Mouse (Mus musculus) kidney, postnatal 0 days (tissue): Measurements from ENCODE around the gene Cyp3a44. TPM values are rescaled to one million over a fixed set of nuclear protein-coding genes. Genes with fewer than 3 reads are reported as not detected.
"Not testable (repeated sequence)": the region's sequence is repeated elsewhere in the genome, so short reads cannot be mapped to it uniquely, and the experiment has no call there.

Experiments
- ATAC-seq: fragments of 200-750 bp; cut with Nextera tagmentation; replicated peaks from 2 replicates; pipeline ENCODE4 v1.8.0; 2017; ENCODE audit warnings: low read depth, moderate number of reproducible peaks, moderate TSS enrichment, moderate library complexity; ENCODE audit not compliant: low FRiP score
- DNase-seq: peaks from one replicate; pipeline ENCODE4 v3.0.0-alpha.2; 2016; ENCODE audit warnings: low spot score
- H3K27ac ChIP-seq: fragments of 300-500 bp; sonication (generic); 2 replicates; pipeline ENCODE4 v1.5.1; 2014; ENCODE audit warnings: mild to moderate bottlenecking
- H3K27me3 ChIP-seq: fragments of 300-500 bp; sonication (generic); 2 replicates; pipeline ENCODE4 v1.6.1; 2014; ENCODE audit warnings: low read length, mixed read lengths; ENCODE audit not compliant: insufficient read depth
- H3K36me3 ChIP-seq: fragments of 300-500 bp; sonication (generic); 2 replicates; pipeline ENCODE4 v1.6.1; 2014; ENCODE audit warnings: low read length, mixed read lengths; ENCODE audit not compliant: insufficient read depth
- H3K4me1 ChIP-seq: fragments of 300-500 bp; sonication (generic); replicated peaks from 2 replicates; pipeline ENCODE4 v1.6.1; 2014; ENCODE audit warnings: antibody characterized with exemption, low read length, mixed read lengths; ENCODE audit not compliant: insufficient read depth
- H3K4me2 ChIP-seq: fragments of 300-500 bp; sonication (generic); 2 replicates; pipeline ENCODE4 v1.6.1; 2014; ENCODE audit warnings: mild to moderate bottlenecking, low read length, moderate library complexity, mixed read lengths
- H3K4me3 ChIP-seq: fragments of 300-500 bp; sonication (generic); replicated peaks from 2 replicates; pipeline ENCODE4 v1.5.1; 2014; ENCODE audit warnings: low read depth, low read length
- H3K9ac ChIP-seq: fragments of 300-500 bp; sonication (generic); 2 replicates; pipeline ENCODE4 v1.6.1; 2014; ENCODE audit warnings: low read depth, low read length
- H3K9me3 ChIP-seq: fragments of 300-500 bp; sonication (generic); replicated peaks from 2 replicates; pipeline ENCODE4 v1.6.1; 2016; ENCODE audit warnings: low read length, inconsistent platforms, mixed read lengths
- WGBS: fragments of 180-500 bp; shearing (Covaris S2); extraction: QIAGEN DNeasy Blood & Tissue Kit; methylation state at CpG from one replicate; pipeline ENCODE4 v1.1.7; 2014; 5-methylcytosine and 5-hydroxymethylcytosine counted together
- polyA plus RNA-seq: library from polyadenylated mRNA; unstranded; fragments of >200 nt; fragmentation: Nextera tagmentation; extraction: Ambion mirVana; gene quantifications from 2 replicates; pipeline ENCODE4 v1.2.1, GENCODE M21; 2015

The Cyp3a44 gene
- not detected in 2 replicates for polyA plus RNA-seq

DNA sequence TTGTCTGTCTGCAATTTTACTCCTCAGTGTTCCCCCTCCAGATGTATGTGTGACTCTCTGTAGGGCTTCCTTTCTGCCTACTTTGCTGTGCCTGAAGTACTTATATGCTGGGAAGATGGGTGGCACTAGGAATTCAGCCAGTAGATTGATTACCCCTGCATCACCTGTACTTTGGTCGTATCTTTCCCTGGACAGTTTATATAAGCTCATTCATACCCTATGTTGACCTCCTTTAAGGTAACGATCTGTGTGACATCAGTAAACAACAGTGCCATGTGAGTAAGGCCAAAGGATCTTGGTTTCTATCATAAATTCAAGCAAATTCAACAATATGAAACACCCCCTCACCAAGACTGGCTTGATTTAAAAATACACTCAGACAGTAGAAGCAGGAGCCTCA, at the start of gene Cyp3a44:
TSS of gene Cyp3a44 (minus strand) at position 79 of the 400 bp plus-strand sequence.
- not testable (repeated sequence) for H3K4me3 ChIP-seq, H3K4me1 ChIP-seq, H3K9ac ChIP-seq, H3K27me3 ChIP-seq, H3K4me2 ChIP-seq, H3K9me3 ChIP-seq, DNase-seq, H3K27ac ChIP-seq, ATAC-seq, H3K36me3 ChIP-seq
- WGBS, result 57% methylated on average over 2 of the region's 2 CpGs

DNA sequence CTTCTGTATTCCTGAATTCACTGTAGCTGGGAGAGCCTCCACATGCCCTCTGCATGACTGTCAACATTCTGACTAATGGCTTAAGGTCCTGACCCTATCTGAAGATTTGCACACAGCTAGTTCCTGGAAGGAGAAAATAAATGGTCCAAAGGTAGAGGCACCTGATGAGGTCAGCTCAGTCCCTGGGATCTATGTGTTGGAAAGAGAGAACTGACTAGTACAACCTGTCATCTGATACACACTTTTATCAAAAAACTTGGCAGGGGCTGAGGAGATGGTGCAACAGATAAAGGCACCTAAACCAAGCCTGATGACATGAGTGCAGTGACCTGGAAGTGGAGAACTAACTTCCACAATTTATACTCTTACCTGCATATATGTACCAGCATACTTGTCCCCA, 5.4 kb downstream of the Cyp3a44 start:
- H3K36me3 ChIP-seq, H3K4me2 ChIP-seq, H3K4me3 ChIP-seq, ATAC-seq, H3K27ac ChIP-seq, H3K27me3 ChIP-seq, H3K4me1 ChIP-seq, H3K9me3 ChIP-seq, DNase-seq, H3K9ac ChIP-seq: not testable (repeated sequence)

DNA sequence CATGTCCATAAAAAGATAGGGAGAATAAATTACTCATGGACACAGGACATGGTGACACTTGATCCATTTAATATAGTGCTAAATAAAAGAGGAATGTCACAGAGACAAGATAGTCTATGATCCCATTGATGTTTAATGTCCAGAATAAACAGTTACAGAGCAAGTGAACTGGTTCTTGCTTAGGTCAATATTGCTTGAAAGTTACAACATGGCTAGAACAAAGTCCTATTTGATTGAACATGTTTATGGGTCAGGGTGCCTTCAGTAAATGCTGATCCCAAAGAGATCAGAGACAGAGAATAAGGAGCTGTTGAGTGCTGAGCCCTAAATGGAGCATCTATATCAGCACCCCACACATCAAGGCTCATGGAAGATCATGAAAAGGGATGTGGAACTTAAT, 12.4 kb downstream of the Cyp3a44 start:
- not testable (repeated sequence) for ATAC-seq, DNase-seq, H3K4me2 ChIP-seq, H3K4me1 ChIP-seq, H3K4me3 ChIP-seq, H3K27ac ChIP-seq, H3K36me3 ChIP-seq, H3K9ac ChIP-seq, H3K9me3 ChIP-seq, H3K27me3 ChIP-seq

DNA sequence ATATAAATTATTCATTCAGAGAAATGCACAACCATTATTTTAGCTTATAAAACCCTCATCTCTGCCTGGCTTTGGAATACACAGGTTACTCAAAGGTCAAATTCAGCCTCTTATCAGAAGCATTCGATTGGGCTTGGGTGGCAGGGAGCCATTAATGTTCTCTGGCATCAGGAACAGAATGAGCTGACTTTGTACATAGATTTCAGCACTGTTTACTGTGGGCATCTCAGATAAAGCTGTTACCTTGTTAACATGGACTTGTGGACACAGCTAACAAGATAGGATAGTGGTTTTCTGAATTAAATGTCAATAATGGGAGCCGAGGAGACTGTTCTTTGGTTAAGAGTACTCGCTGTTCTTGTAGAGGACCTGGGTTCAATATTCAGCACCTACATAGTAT, 68.2 kb downstream of the Cyp3a44 start:
- not testable (repeated sequence) for H3K9me3 ChIP-seq, H3K36me3 ChIP-seq, ATAC-seq, H3K4me2 ChIP-seq, H3K4me1 ChIP-seq, H3K27me3 ChIP-seq, H3K27ac ChIP-seq, H3K4me3 ChIP-seq, DNase-seq, H3K9ac ChIP-seq
- 85% methylated on average over 3 of the region's 3 CpGs for WGBS

Other genes starting within 250 kb of the Cyp3a44 start
- gene Cyp3a41b, start 221.1 kb downstream of the Cyp3a44 start, polyA plus RNA-seq, result not detected in 2 replicates
- 0.06 TPM in 1 of 2 replicates, not detected in the other for gene Cyp3a41a, start 85.7 kb downstream of the Cyp3a44 start, polyA plus RNA-seq
- 0.08 and 0.18 TPM in 2 replicates for gene Cyp3a11, start 74.1 kb upstream of the Cyp3a44 start, polyA plus RNA-seq
- 0.12 and 0.23 TPM in 2 replicates for gene Cyp3a25, start 203.7 kb upstream of the Cyp3a44 start, polyA plus RNA-seq